Mouse (Mus musculus): ENCODE results near the gene Olfr1309. TPM values are rescaled to one million over a fixed set of nuclear protein-coding genes. Genes with fewer than 3 reads are reported as not detected.
"Not testable (repeated sequence)": the region's sequence is repeated elsewhere in the genome, so short reads cannot be mapped to it uniquely, and the experiment has no call there.

Gene Olfr1309
- not detected in 2 replicates for polyA plus RNA-seq (2015; fragmentation: Nextera tagmentation; extraction: Ambion mirVana)

DNA sequence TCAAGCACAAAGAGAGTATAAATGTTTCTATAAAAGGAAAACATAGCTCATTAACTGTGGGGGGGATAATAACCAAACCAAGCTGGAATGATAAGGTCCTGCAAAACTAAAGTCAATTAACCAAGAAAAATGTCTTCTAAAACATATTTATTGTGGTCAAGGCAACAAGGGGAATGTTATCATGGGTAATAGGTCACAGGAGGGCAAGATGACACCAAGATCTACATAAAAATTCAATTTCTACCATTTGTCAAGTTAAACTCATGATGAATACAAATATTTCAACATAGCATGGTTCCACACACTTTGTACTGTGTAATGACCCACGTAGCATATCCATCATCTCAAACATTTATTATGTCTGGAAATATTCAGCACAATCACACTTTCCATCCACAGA, at the start of gene Olfr1309:
TSS of gene Olfr1309 (minus strand) at position 101 of the 400 bp plus-strand sequence.
- ATAC-seq (replicated peaks), result no peak
- Histone ChIP-seq H3K4me2 (no peak within 1 kb of the TSS), H3K27me3 (replicated peaks) (no peaks in the 10 kb centered on the region), H3K4me1 (no peaks in the 10 kb centered on the region), H3K9ac (no peak within 1 kb of the TSS), H3K9me3 (no peaks in the 10 kb centered on the region), H3K36me3 (replicated peaks) (no peaks in the 10 kb centered on the region), H3K27ac (no peak within 1 kb of the TSS), H3K4me3 (no peak within 1 kb of the TSS)
- 76% methylated on average over 1 of the region's 1 CpGs for WGBS

- not testable (repeated sequence) for H3K9me3 ChIP-seq; H3K36me3 ChIP-seq (replicated peaks); H3K27ac ChIP-seq; H3K4me3 ChIP-seq; H3K4me2 ChIP-seq; ATAC-seq (replicated peaks); H3K4me1 ChIP-seq; H3K9ac ChIP-seq; H3K27me3 ChIP-seq (replicated peaks)
- 58% methylated on average over 6 of the region's 6 CpGs for WGBS
These were observed 36.9 kb upstream of the Olfr1309 start for GRCm38 (mm10) chr2:112026971-112027370.

DNA sequence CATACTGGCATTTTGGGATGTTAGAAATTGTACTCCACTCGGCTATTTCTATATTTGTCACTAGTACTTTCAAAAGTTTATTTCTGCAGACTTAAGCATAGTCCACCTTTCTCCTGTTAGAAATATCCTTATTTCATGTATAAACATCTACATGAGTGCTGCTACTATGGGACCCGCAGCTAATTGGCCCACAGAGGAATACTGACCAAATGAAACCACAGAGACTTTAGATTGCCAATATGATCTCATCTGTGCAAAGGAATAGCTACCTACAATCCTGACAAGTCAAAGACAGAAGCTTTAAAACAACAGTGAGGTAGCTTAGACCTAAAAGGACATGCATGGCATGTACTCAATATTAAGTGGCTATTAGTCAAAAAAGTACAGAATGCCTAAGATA, 34.2 kb upstream of the Olfr1309 start, which contains the start of gene Olfr1311:
TSS of gene Olfr1311 (minus strand) at position 101 of the 400 bp plus-strand sequence.
- no peaks in the 10 kb centered on the region for H3K9me3 ChIP-seq
- 95% methylated on average over 2 of the region's 2 CpGs for WGBS
- H3K9ac ChIP-seq, result no peak within 1 kb of the TSS
- no peak within 1 kb of the TSS for H3K4me3 ChIP-seq
- no peaks in the 10 kb centered on the region for H3K4me1 ChIP-seq
- no peak within 1 kb of the TSS for H3K4me2 ChIP-seq
- H3K27me3 ChIP-seq (replicated peaks), result no peaks in the 10 kb centered on the region
- ATAC-seq (replicated peaks), result no peak
- H3K36me3 ChIP-seq (replicated peaks), result no peaks in the 10 kb centered on the region
- H3K27ac ChIP-seq, result no peak within 1 kb of the TSS

- H3K4me2 ChIP-seq, result no peak overlapping the region
- H3K9me3 ChIP-seq, result no peaks in the 10 kb centered on the region
- ATAC-seq (replicated peaks), result no peak
- no peak overlapping the region for H3K4me3 ChIP-seq
- no peaks in the 10 kb centered on the region for H3K4me1 ChIP-seq
- no peaks in the 10 kb centered on the region for H3K27me3 ChIP-seq (replicated peaks)
- H3K9ac ChIP-seq, result no peak overlapping the region
- 83% methylated on average over 3 of the region's 3 CpGs for WGBS
- H3K36me3 ChIP-seq (replicated peaks), result no peaks in the 10 kb centered on the region
- H3K27ac ChIP-seq, result no peak overlapping the region
These were observed 24.8 kb upstream of the Olfr1309 start for GRCm38 (mm10) chr2:112014900-112015299.

GRCm38 (mm10) chr2:112012608-112013007, 22.5 kb upstream of the Olfr1309 start, which contains the start of gene Olfr1310:
TSS of gene Olfr1310 (minus strand) at chr2:112012708.
- no peak within 1 kb of the TSS for H3K4me2 ChIP-seq
- H3K27ac ChIP-seq, result no peak within 1 kb of the TSS
- H3K27me3 ChIP-seq (replicated peaks), result no peaks in the 10 kb centered on the region
- ATAC-seq (replicated peaks), result no peak
- no peaks in the 10 kb centered on the region for H3K36me3 ChIP-seq (replicated peaks)
- H3K9me3 ChIP-seq, result no peaks in the 10 kb centered on the region
- no peak within 1 kb of the TSS for H3K4me3 ChIP-seq
- no peak within 1 kb of the TSS for H3K9ac ChIP-seq
- no peaks in the 10 kb centered on the region for H3K4me1 ChIP-seq

DNA sequence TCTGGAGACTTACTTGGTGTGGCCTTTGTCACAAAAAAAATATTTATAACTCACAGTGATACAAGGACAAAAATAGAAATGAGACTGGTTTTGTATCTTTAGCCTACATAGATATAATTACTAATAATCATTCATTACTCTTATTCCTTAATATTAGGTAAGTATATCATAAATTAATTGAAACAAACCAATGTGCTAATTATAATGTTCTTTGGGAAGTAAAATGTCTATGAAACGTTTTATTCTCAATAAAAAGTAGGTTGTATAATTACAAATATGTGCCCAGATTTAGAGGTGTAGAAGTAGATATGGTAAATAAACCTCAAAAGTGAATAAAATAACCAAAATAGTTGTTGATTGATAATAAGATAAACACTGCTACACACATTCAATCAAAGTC, 25.2 kb downstream of the Olfr1309 start, which contains the start of gene Olfr1308:
TSS of gene Olfr1308 (minus strand) at position 101 of the 400 bp plus-strand sequence.
- WGBS, result 57% methylated on average over 1 of the region's 1 CpGs
- Histone ChIP-seq H3K36me3 (replicated peaks) (no peaks in the 10 kb centered on the region), H3K4me1 (no peaks in the 10 kb centered on the region), H3K9me3 (no peaks in the 10 kb centered on the region), H3K27me3 (replicated peaks) (no peaks in the 10 kb centered on the region), H3K9ac (no peak within 1 kb of the TSS), H3K4me2 (no peak within 1 kb of the TSS), H3K4me3 (no peak within 1 kb of the TSS), H3K27ac (no peak within 1 kb of the TSS)
- no peak for ATAC-seq (replicated peaks)

DNA sequence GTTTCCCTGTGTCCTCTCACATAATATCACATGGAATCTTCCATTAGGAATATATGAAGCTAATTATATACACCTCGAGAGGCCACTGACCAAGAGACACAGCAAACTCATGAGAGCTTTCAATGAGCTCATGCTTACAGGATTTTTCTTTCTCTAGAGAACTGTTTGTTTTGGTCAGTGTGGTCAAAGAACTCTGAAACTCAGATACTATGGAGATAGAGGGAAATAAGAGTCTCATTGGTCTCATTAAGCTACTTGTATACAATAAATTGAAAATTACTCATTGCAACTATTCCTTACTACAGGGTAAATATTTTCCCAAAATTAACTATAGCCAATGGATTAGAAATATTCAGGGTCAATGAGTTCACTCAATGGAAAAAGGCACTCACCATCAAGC, 40.7 kb downstream of the Olfr1309 start, which contains the start of gene Olfr1307:
TSS of gene Olfr1307 (minus strand) at position 101 of the 400 bp plus-strand sequence.
- Histone ChIP-seq H3K27ac (no peak within 1 kb of the TSS), H3K9ac (no peak within 1 kb of the TSS), H3K4me2 (no peak within 1 kb of the TSS), H3K4me1 (no peaks in the 10 kb centered on the region), H3K9me3 (no peaks in the 10 kb centered on the region), H3K27me3 (replicated peaks) (no peaks in the 10 kb centered on the region), H3K36me3 (replicated peaks) (no peaks in the 10 kb centered on the region), H3K4me3 (no peak within 1 kb of the TSS)
- no peak for ATAC-seq (replicated peaks)
- WGBS, result 85% methylated on average over 1 of the region's 1 CpGs

Other genes with a start within 250 kb of the Olfr1309 start
- gene Olfr1301, start 239.3 kb downstream of the Olfr1309 start, polyA plus RNA-seq (2015; fragmentation: Nextera tagmentation; extraction: Ambion mirVana), result not detected in 2 replicates
- not detected in 2 replicates for gene Olfr1302, start 212.9 kb downstream of the Olfr1309 start, polyA plus RNA-seq (2015; fragmentation: Nextera tagmentation; extraction: Ambion mirVana)
- gene Olfr1303, start 169.9 kb downstream of the Olfr1309 start, polyA plus RNA-seq (2015; fragmentation: Nextera tagmentation; extraction: Ambion mirVana), result not detected in 2 replicates
- not detected in 2 replicates for gene Olfr1305, start 113.1 kb downstream of the Olfr1309 start, polyA plus RNA-seq (2015; fragmentation: Nextera tagmentation; extraction: Ambion mirVana)
- gene Olfr1306, start 74.0 kb downstream of the Olfr1309 start, polyA plus RNA-seq (2015; fragmentation: Nextera tagmentation; extraction: Ambion mirVana), result not detected in 2 replicates
- 0.01 TPM in 1 of 2 replicates, not detected in the other for gene Olfr1307, start 40.8 kb downstream of the Olfr1309 start, polyA plus RNA-seq (2015; fragmentation: Nextera tagmentation; extraction: Ambion mirVana)
- gene Olfr1308, start 25.3 kb downstream of the Olfr1309 start, polyA plus RNA-seq (2015; fragmentation: Nextera tagmentation; extraction: Ambion mirVana), result not detected in 2 replicates
- gene Olfr1310, start 22.4 kb upstream of the Olfr1309 start, polyA plus RNA-seq (2015; fragmentation: Nextera tagmentation; extraction: Ambion mirVana), result not detected in 2 replicates
- not detected in 2 replicates for gene Olfr1311, start 34.1 kb upstream of the Olfr1309 start, polyA plus RNA-seq (2015; fragmentation: Nextera tagmentation; extraction: Ambion mirVana)
- not detected in 2 replicates for gene Olfr1312, start 60.0 kb upstream of the Olfr1309 start, polyA plus RNA-seq (2015; fragmentation: Nextera tagmentation; extraction: Ambion mirVana)
- not detected in 2 replicates for gene Olfr1313, start 87.6 kb upstream of the Olfr1309 start, polyA plus RNA-seq (2015; fragmentation: Nextera tagmentation; extraction: Ambion mirVana)
- gene Olfr1314, start 106.5 kb upstream of the Olfr1309 start, polyA plus RNA-seq (2015; fragmentation: Nextera tagmentation; extraction: Ambion mirVana), result not detected in 2 replicates
- gene Olfr1315-ps1, start 125.2 kb upstream of the Olfr1309 start, polyA plus RNA-seq (2015; fragmentation: Nextera tagmentation; extraction: Ambion mirVana), result not detected in 2 replicates
- gene Olfr1316, start 144.7 kb upstream of the Olfr1309 start, polyA plus RNA-seq (2015; fragmentation: Nextera tagmentation; extraction: Ambion mirVana), result not detected in 2 replicates
- gene Olfr1317, start 150.0 kb upstream of the Olfr1309 start, polyA plus RNA-seq (2015; fragmentation: Nextera tagmentation; extraction: Ambion mirVana), result not detected in 2 replicates
- not detected in 2 replicates for gene Olfr1318, start 163.9 kb upstream of the Olfr1309 start, polyA plus RNA-seq (2015; fragmentation: Nextera tagmentation; extraction: Ambion mirVana)
- gene Lpcat4, start 249.2 kb upstream of the Olfr1309 start, polyA plus RNA-seq (2015; fragmentation: Nextera tagmentation; extraction: Ambion mirVana), result 21.9 and 26.0 TPM in 2 replicates